Mouse (Mus musculus): ENCODE measurements around the gene Vwa1. TPM values are rescaled to one million over a fixed set of nuclear protein-coding genes. Genes with fewer than 3 reads are reported as not detected.
"Not testable (repeated sequence)": the region's sequence is repeated elsewhere in the genome, so short reads cannot be mapped to it uniquely, and the experiment has no call there.

Gene Vwa1
- total RNA-seq, 2 experiments from 2014 or later = 10.4 to 11.9 TPM

DNA sequence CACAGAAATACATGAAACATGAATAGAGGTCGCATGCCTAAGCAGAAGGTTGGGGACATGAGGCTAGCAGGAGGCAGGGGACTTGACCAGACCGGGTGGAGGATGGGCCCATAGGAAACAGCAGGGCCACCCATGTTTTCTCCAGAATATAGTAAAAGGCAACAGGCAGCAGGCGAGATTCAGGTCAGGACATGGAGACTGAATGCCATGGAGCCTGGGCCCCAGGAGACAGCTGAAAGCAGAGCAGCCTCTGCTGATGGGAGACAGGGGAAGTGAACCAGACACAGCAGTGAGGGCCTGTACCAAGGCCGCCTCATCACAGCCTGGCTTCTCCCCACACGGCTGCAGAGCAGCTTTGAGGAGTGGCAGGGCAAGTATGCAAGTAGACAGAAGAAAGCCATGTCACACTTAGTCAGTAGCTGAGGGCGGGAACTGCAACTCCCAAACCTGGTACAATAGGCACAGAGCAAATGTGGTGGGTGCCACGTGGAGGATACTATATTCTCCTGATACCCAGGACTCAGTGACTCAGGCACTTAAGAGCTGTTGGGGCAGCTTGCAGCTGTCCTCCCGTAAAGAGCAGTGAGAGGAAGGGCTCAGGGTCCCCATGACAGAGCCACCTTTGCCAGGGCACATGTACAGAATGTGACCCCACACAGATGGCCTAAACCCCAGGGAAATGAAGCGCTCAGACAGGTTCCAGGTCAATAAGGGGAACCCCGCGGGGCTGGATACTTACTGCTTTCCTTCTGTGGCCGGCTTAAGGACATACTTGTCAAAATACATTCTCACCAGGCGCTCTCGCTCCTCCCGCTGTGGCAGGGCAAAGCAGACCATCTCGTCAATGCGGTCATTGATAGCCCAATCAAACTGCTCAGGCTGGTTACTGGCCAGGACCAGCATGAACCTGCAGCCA is 27.7 kb downstream of the Vwa1 start:
- no peak for DNase-seq (ENCODE audit: low spot score in 2 of 2)

DNA sequence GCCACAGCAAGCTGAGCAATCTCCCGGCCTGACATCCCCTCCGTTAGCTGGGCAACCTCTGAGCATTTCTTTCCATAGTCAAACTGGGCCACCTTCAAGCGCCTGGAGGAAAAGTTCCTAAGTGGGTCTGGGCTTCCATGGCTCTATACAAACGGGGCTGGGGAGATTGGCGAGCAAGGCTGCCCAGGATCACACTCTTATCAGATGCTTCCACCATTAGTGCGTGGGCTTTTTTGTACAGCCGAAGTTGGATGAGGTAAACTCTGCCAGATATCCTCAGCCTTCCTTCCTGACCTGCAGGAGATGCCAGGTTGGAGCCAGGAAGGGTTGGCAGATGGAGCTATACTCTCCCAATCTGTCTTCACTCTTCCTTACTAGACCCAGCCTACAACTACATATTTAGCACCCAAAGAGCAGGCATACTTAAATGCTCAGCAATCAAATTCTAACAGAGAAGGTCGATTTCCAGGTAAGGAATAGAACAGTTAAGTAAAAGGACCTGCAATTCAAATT is 28.4 kb downstream of the Vwa1 start:
- DNase-seq (ENCODE audit: low spot score in 2 of 2) = no peak

DNA sequence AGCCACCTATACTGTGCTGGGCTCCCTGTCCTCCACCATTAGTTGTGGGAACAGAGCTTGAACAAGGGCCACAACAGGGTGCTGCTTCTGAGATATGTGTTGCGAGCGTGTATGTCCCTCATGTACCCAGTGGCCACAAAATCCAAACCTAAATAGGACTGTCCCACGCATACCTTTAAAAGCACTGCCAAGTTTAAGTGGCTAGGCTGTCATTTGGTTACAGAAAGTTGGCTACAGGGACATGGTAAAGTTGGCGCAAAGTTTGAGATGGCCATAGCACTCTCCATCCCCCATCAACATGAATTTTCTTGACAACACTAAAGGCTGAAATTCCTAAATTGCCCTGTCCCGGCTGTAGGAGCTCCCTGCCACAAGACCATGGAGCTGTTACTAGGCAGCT is 29.4 kb downstream of the Vwa1 start:
- no peak for DNase-seq (ENCODE audit: low spot score in 2 of 2)

DNA sequence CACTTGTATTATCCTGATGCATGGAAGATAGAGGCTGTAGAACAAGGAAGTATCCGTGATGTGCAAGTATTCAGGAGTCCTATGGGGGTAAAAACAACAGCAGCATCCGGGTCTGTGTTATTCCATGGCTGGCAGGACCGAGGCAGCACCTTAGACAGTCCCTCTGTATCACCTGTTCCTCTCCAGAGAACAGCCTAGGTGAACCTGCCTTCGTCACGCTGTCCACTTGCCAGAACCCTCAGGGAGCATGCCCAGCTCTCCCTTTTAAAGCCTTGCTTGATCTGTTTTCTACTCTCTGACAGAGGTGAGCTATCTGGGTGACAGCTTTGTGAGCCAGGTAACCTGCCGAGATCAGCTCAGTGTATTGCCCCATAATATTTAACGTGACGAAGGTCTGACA is 30.0 kb downstream of the Vwa1 start:
- no peak for DNase-seq (ENCODE audit: low spot score in 2 of 2)

DNA sequence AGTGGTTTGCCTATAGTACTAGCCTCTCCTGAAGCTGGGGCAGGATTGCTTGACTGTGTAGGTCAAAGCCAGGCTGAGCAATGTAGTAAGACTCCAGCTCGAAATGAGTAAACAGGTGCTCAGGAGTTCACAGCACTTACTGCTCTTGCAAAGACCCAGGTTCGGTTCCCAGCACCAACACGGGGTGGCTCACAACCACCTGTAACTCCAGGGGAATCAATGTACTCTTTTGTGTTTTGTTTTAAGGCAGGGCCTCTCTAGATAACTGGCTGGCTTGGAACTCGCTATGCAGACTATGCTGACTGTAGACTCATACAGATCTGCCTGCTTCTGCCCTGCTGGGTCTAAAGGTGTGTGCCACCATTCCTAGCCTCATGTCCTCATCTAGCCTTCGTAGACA is 31.8 kb downstream of the Vwa1 start:
- DNase-seq (ENCODE audit: low spot score in 2 of 2) = no peak

DNA sequence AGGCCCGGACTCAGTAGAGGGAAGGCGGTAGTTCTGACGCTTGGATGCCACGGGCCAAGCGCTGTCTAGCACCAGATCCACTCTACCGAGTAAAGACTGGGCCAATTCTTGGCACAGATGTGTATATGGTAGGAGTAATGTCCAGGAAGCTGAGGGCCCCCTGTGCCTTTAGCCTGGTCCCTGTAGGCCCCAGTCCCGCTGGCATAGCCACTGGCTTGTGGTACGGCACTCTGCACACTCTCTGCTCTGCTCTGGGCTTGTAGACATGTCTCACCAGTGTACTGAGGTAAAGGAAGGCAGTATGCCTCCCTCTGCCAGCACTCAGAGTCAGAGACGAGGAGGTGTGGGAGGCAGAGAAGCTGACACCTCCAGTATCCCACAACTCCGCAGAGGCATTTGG is 33.8 kb downstream of the Vwa1 start:
- DNase-seq (ENCODE audit: low spot score in 2 of 2) = not testable (repeated sequence)

DNA sequence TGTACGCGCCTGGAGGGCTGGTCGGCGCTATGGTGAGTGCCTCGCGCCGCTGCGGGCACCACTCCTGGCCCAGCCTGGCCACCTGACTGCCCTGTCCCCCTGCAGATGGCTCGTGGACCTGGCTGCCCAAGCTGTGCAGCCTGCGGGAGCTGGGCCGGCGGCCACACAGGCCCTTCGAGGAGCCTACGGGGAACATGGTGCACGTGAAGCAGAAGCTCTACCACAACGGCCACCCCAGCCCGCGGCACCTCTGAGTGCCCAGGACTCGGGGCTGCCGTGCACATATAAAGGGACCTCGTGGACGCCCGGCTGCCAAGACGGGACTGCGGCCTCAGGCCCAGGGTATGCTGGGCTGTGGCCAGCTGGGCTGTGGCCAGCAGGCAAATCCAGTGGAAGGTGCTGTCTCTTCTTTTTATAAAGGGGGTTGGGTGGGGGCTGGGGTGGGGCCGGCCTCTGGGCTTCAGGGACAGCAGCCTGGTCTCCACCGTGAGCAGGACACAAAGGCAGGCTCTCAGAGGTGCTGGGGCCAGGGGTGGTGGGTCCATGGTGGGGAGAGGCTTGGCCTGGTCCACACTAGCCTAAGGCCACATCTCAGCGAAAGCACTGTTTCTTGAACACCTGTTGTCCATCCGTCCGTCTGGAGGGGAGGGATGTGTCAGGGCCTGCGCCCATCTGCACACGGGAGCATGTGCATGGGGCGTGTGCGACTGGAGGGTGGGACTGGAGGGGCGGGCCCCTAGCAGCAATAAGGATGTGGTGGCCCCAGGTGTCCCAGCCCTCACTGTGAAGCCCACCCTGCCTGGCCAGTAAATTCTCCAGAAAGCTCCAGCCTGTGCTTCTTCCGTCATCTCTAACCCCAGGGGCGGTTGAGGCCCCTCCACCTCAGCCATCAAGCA is 34.5 kb downstream of the Vwa1 start:
- no peak for DNase-seq (ENCODE audit: low spot score in 2 of 2)

DNA sequence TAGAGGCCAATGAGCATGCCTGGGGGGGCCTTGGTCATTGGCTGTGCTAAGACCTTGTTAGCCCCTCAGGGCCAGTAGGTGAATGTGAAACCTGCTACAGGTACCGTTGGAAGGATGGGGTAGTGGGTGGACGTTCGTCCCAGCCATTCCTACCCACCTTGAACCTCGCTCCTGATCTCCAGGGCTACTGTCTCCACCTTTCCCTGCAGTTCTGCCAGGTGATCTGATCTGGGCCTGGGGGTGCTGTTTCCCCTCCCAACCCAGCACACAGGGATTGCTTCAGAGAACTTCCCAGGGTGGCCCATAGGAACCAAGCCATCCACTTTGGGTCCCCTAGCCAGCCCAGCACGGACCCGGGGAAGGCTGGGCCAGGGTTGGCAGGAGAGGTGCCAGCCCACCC is 35.3 kb downstream of the Vwa1 start:
- DNase-seq (ENCODE audit: low spot score in 2 of 2) = no peak

DNA sequence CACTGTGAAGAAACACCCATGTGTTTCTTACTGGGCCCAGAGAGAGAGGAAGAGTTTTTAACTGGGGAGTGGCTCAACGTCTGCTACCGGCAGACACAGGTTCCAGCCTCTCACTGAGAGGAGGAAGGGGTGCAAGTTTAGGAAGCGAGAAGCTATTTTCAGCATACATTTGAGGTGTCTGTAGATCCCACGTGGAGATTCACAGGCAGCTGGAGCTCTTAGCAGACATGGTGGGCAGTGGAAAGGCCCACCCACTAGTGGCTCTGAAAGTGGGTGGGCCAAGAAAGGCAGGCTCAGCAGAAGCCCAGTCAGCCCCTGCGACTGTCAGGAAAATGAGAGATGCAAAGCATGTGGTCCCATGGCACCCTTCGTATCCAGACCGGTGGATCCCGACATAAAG is 36.2 kb downstream of the Vwa1 start:
- no peak for DNase-seq (ENCODE audit: low spot score in 2 of 2)

DNA sequence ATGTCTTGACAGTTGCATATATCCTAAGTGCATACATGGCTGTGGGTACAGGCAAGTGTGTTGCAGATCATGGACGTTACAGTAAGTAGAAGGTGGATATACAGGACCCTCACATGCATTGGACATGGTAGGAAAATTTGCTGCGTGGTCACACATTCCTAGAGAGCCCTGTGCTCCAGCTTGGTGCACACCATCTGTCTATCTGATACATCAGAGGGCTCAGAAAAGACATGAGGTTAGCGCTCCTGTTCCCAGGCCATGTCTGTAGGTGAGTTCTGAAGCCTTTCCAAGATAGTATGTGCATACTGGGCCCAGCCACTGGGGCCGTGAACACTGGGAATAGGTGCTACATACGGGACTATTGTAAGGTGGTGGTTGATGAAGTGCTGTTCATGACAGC is 38.1 kb downstream of the Vwa1 start:
- DNase-seq (ENCODE audit: low spot score in 2 of 2) = no peak

DNA sequence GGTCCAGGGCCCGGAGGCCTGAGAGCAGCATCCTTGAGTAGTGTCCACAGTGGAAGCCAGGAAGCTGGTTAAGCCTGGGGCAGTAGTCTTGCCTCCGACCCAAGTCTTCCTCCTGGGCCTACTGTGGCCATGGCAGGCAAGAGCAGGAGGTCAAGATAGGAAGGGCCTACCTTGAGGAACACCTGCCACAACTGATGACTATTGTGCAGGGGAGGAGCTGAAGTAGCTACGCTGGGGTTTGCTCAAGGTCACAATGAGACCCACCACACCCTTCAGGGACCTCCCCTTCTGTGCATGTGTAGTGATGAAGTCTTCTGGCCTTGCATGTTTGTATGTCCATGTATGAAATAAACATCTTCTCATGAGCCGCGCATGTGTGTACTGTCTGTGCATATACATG is 38.7 kb downstream of the Vwa1 start:
- no peak for DNase-seq (ENCODE audit: low spot score in 2 of 2)

DNA sequence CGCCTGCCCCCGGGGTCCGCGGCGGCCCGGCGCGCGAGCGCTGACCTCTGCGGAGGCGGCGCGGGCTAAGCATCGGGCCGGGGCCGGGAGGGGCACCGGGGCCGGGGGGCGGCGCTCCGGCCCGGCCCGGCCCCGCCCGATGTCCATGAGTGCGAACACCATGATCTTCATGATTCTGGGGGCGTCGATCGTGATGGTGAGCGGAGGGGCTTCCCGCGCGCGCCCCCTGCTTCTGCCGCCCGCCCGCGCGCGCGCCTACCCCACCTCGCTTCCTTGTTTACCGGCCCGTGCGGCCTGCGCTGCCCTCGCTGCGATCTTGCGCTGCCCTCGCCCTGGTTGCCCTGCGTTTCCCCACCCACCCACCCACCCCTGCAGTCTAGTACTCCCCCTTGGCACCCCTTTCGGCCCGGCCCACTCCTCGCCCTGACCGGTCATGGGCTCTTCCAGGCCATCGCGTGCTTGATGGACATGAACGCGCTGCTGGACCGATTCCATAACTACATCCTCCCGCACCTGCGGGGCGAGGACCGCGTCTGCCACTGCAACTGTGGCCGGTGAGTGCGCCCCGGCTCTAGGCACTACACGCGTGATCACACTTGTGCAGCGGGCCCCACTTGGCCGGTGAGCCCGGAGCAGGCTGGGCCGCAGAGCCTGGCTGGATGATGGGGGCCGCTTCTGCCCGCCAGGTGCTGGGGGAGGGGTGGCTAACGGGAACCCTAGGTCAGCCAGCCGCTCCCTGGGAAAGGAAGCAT is 39.4 kb downstream of the Vwa1 start:
- DNase-seq (ENCODE audit: low spot score in 2 of 2) = peak in 1 of 2 experiments; percentile 37

DNA sequence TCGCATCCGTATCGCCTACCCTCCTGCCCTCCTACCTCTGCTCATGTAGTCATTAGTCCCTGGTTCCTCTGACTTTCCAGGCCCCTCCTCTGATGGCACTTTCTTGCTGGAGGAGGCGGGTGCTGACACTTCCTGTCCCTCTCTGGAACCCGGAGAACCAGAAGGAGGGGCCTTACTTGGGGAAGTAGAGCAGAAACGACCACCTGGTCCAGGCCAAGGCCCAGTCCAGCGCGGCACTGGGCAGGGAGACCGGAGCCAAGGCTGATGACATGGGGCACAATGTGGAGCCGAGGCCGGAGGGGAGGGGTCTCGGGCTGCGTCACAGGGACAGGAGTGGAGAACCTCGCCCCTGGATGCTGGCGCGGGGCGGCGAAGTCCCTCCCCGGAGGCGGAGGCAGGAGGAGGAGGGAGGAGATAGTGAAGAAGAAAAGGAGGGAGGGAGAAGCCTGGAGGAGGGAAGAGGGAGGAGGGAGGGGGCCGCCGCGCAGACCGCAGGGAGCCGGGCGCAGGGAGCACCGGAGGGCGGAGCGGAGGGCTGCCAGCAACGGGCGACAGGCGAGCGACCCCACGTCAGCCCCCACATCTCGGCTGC is 40.1 kb downstream of the Vwa1 start, which contains the start of gene Tmem240:
TSS of gene Tmem240 (plus strand) at position 451 of the 592 bp plus-strand sequence.
- peak; percentile 90 for DNase-seq (ENCODE audit: low spot score in 2 of 2)

DNA sequence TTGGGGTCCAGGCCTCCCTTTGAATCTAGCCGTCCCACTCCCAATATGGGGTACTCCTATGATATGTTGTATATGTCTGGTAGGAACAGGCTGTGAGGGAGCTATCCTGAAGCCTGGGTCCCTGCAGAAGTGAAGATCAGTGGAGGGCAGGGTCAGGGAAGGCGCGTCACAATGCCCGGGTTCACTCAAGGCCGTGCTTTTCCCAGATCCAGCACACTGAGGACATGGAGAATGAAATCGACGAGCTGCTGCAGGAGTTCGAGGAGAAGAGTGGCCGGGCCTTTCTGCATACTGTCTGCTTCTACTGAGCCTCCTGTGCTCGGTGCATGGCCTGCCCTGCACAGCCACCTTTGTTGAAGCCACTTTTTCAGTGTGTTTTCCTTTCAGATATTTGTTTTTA is 41.2 kb downstream of the Vwa1 start:
- DNase-seq (ENCODE audit: low spot score in 2 of 2) = no peak

DNA sequence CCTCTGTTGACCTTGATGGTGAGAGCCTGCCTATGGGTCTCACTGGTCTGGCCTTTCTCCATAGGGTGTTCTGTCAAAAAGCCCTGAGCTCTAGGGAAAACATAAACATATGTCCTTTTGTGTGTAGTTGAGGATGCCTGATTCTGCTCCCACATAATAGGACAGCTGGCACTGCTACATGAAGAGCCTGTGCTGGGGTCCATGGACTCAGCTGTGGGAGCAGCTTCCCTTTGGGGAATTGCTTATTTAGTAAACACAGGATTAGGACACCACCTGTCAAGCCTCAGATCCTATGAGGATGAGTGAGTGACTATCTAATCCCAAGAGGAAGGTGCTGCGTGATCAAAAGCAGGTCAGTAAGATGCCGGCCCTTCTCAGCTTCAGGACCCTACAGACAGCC is 46.5 kb downstream of the Vwa1 start:
- no peak for DNase-seq (ENCODE audit: low spot score in 2 of 2)

DNA sequence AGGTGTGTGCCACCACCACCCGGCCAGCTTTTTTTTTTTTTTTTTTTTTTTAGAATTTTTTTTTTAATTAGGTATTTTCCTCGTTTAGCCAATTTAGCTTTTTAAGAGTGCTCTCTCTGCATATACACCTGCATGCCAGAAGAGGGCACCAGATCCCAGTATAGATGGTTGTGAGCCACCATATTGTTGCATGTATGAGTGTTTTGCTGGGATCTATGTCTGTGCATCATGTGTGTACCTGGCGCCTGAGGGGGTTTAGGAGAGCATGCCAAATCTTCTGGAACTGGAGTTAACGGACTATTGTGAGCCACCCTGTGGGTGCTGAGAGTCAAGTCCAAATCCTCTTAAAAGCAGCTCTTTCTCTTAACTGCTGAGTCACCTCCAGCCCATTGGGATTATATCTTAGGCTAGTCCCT is 52.8 kb downstream of the Vwa1 start:
- peak in 1 of 2 experiments; percentile 34 for DNase-seq (ENCODE audit: low spot score in 2 of 2)

Data from layer of hippocampus, adult 18-20 months (tissue).